In the genomic region with DNA sequence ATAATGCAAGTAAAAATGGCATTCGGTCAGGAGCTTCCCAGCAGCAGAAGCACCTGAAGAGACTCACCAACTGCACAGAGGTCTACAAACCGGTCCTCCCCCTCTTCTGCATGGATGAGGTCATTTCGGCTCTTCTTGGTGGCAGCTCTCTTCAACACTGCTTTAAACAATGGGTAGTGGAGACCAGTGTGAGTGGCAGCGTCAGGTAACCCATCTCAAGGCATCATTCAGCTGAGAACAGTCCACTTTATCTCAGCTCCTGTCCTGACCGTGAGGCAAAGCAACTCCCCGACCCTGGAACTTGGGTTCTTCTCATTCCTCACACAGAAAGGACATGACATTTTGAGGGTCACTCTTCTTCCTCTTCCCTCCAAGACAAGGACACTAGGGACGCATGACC, we compare ENCODE assay signal across 19 mouse cellular contexts. TPM values are rescaled to one million over a fixed set of nuclear protein-coding genes. Genes with fewer than 3 reads are reported as not detected.
"Had no signal": no experiment of that assay in that cellular context is flagged by ENCODE, and none has a peak within 500 bp of the region (broad histone marks: within the 10 kb centered on the region; RNA-seq: fewer than 3 reads in every experiment).

No protein-coding gene starts in this region.

- DNase-seq: kidney, adult 9 months; kidney, postnatal 14 days; kidney, postnatal 4 days; liver, postnatal 0 days; lung, embryonic 14.5 days; lung, postnatal 36 days; midbrain, embryonic 14.5 days; right cerebral cortex, postnatal 4 days; thymus, adult 2 months; thymus, postnatal 14 days; thymus, postnatal 4 days had no signal

- ATAC-seq: liver, postnatal 0 days; lung, postnatal 0 days had no signal

- H3K27me3 ChIP-seq: neural tube, embryonic 12.5 days; neural tube, embryonic 15.5 days had no signal

- H3K27ac ChIP-seq: liver, embryonic 14.5 days; neural tube, embryonic 12.5 days; neural tube, embryonic 15.5 days; stomach, postnatal 0 days had no signal

- H3K4me3 ChIP-seq: megakaryocyte, embryonic 14.5 days; neural tube, embryonic 12.5 days; neural tube, embryonic 15.5 days had no signal

- H3K9ac ChIP-seq: liver, embryonic 14.5 days; liver, postnatal 0 days; lung, embryonic 14.5 days; neural tube, embryonic 12.5 days; neural tube, embryonic 15.5 days had no signal

- H3K4me2 ChIP-seq: lung, embryonic 14.5 days; midbrain, embryonic 11.5 days; neural tube, embryonic 12.5 days; neural tube, embryonic 15.5 days had no signal

- H3K4me1 ChIP-seq: megakaryocyte, embryonic 14.5 days; neural tube, embryonic 12.5 days; neural tube, embryonic 15.5 days had no signal

- H3K9me3 ChIP-seq: neural tube, embryonic 12.5 days; neural tube, embryonic 15.5 days had no signal

RNA-seq across cellular contexts. Expression of a gene that starts 45.0 kb away (rescaled TPM):
- polyA plus RNA-seq: liver, adult 2 months had no signal
